Mouse (Mus musculus) mouse trophoblast stem cell (cell line): ENCODE results near the gene Hbb-bh2.
"Not testable (repeated sequence)": the region's sequence is repeated elsewhere in the genome, so short reads cannot be mapped to it uniquely, and the experiment has no call there.

Source experiments
- in situ Hi-C, 2 experiments: fragments of 300-500 bp; cut with MseI, MboI; formaldehyde crosslinking; loops; 2 replicates in 1 of 2; 3 replicates in 1 of 2; pipeline ENCODE4 v1.15.1; 2025

Hbb-bh2 gene

DNA sequence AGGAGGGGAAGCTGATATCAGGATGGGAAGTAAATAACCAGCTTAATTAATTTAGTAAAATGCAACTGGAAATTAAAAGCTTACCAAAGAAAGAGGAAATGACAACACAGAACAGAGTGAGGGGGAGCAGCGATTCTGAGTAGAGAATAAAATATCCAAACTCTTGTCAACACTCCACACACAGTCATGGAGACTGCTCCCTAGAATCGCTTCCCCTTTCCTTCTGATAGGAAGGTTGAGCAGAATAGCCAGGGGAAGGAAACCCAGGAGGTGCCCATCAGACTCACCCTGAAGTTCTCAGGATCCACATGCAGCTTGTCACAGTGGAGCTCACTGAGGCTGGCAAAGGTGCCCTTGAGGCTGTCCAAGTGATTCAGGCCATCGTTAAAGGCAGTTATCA, 27.2 kb downstream of the Hbb-bh2 start:
- in situ Hi-C loops: not testable (repeated sequence)

- in situ Hi-C loops: no loop called here
Measured at GRCm38 (mm10) chr7:103812174-103812573, 28.1 kb downstream of the Hbb-bh2 start.

- in situ Hi-C loops: no loop called here
Measured at GRCm38 (mm10) chr7:103811223-103811845, 29.0 kb downstream of the Hbb-bh2 start.

GRCm38 (mm10) chr7:103810746-103811145, 29.6 kb downstream of the Hbb-bh2 start:
- in situ Hi-C loops: no loop called here

DNA sequence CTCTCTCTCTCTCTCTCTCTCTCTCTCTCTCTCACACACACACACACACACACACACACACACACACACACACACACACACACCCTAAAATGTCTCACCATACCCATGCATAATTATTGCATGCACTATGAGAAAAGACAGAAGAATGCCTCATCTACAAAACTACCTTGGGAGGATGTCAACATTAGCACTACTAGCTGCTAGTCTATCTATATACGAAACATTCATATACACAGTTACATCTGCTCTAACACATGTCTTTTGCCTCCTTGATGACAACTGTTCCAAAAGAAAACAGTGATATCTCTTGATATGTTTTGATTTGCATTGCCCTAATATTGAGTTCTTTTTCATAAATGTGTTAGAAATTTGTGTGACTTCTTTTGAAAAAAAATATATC, 30.0 kb downstream of the Hbb-bh2 start:
- in situ Hi-C loops: no loop called here

DNA sequence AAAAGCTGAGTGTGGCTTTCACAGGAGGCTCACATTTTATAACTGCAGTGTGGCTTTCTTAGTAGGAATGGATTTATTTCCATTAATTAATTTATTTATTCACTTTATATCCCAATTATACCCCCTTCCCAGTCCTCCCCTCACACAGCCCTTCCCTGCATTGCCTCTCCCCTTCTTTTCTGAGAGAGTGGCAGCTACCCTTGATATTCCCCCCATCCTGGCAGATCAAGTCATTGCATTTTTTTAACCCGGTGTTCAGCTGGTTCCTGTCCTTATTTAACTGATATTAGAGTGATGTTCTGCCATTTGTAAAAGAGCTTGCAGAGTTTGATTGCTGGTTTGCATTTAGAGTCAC, 30.5 kb downstream of the Hbb-bh2 start:
- in situ Hi-C loops: no loop called here

GRCm38 (mm10) chr7:103808971-103809800, 31.1 kb downstream of the Hbb-bh2 start:
- in situ Hi-C loops: no loop called here

DNA sequence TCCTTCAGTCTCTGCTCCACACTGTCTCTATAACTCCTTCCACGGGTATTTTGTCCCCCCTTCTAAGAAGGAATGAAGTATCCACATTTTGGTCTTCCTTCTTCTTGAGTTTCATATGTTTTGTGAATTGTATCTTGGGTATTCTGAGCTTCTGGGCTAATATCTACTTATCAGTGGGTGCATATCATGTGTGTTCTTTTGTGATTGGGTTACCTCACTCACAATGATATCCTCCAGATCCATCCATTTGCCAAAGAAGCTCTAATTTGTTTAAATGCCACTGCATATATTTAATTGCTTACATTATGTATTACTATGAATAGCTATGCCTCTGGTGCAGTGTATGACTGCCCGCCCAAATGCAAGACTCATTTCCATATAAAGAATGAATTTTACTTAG, 32.2 kb downstream of the Hbb-bh2 start:
- in situ Hi-C loops: not testable (repeated sequence)

DNA sequence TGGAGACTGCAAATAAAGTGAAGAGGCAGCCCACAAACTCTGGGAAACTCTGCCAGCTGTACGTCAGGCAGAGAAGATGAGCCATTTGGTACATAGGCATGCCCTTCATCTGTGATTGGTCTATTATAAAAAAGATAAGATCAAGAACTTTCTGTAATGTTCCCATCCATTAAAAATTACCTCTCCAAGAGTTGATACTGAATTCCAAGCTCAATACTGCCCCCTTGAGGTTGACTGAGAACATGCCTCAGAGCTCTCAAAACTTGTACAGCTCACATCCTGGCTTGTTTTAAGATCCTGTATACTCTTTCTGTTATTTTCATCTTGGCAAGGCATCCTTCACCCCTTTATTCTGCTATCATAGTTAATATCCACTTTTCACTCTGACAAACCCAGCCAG, 33.5 kb downstream of the Hbb-bh2 start:
- in situ Hi-C loops: no loop called here

DNA sequence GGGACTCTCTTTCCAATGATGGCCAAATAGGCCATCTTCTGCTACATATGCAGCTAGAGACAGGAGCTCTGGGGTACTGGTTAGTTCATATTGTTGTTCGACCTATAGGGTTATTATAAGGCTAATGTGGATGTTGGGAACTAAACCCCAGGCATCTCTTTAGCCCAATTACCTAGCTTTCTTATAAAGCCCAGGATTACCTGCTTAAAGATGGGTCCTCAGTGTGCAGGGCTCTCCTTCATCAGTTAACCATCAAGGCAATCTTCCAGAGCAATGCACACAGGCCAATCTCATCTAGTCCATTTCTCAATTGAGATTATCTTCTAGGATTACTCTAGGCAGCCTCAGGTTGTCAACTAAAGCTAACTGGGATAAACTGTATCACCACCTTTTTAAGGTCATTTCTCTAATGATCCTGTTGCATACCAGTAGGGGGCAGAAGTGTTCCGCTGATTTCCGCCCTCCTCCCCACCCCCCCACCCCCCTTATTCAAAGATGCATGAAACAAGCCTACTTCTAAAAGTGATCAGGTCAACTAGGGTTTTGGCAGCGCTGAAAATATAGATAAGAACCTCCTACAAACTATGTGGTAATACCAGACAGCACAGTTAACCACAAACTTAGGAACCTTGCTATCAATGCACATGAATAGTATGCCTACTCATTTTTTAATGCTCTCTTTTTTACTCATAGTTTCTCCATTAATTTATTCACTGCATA, 47.5 kb downstream of the Hbb-bh2 start:
- in situ Hi-C loops: loop anchor here in 1 of 2 experiments (10.0 kb wide), 1 partner anchor 82 kb away; no protein-coding TSS in a partner anchor

DNA sequence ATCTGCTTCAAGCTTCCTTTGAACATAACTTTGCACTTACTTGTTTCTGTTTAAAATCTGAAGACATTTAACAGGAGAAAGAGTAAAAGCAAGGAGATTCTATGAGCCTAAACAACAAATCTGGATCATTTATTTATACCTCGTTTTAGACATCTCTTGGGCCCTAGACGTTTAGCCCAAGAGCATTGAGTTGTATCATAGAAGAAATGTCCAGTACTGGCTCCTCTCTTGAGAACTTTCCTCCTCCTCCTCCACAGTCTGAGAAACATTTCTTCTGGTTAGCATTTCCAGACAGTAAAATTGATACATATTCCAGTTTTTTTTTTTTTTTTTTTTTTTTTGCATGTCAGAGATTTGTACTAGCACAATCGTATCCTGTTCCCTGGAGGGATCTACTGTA, 48.6 kb downstream of the Hbb-bh2 start, which contains the start of gene Olfr67:
TSS of gene Olfr67 (minus strand) at position 101 of the 400 bp plus-strand sequence.
- in situ Hi-C loops: loop anchor here in 1 of 2 experiments (10.0 kb wide), 1 partner anchor 83 kb away; no protein-coding TSS in a partner anchor
